Mouse (Mus musculus) neural tube, embryonic 12.5 days (tissue): Measurements from ENCODE around the gene Map4k5. TPM values are rescaled to one million over a fixed set of nuclear protein-coding genes. Genes with fewer than 3 reads are reported as not detected.

Experiments
- ATAC-seq: fragments of 200-750 bp; cut with Nextera tagmentation; 2 replicates; pipeline ENCODE4 v1.8.0; 2017; ENCODE audit warnings: low read depth, mild to moderate bottlenecking, moderate TSS enrichment, moderate library complexity; ENCODE audit not compliant: low FRiP score
- H3K27ac ChIP-seq: fragments of 300-500 bp; sonication (generic); 2 replicates; pipeline ENCODE4 v1.5.1; 2016
- H3K27me3 ChIP-seq: fragments of 300-500 bp; sonication (generic); replicated peaks from 2 replicates; pipeline ENCODE4 v1.6.1; 2016; ENCODE audit warnings: mild to moderate bottlenecking
- H3K36me3 ChIP-seq: fragments of 300-500 bp; sonication (generic); 2 replicates; pipeline ENCODE4 v1.6.1; 2016; ENCODE audit warnings: mild to moderate bottlenecking
- H3K4me1 ChIP-seq: fragments of 300-500 bp; sonication (generic); 2 replicates; pipeline ENCODE4 v1.6.1; 2016
- H3K4me2 ChIP-seq: fragments of 300-500 bp; sonication (generic); replicated peaks from 2 replicates; pipeline ENCODE4 v1.6.1; 2016; ENCODE audit warnings: mild to moderate bottlenecking
- H3K4me3 ChIP-seq: fragments of 300-500 bp; sonication (generic); 2 replicates; pipeline ENCODE4 v1.5.1; 2016
- H3K9ac ChIP-seq: fragments of 300-500 bp; sonication (generic); 2 replicates; pipeline ENCODE4 v1.6.1; 2016; ENCODE audit warnings: mild to moderate bottlenecking
- H3K9me3 ChIP-seq: fragments of 300-500 bp; sonication (generic); 2 replicates; pipeline ENCODE4 v1.6.1; 2016; ENCODE audit warnings: mild to moderate bottlenecking
- WGBS: fragments of 180-500 bp; shearing (Covaris S2); methylation state at CpG from one replicate; pipeline ENCODE4 v1.1.7; 2016; 5-methylcytosine and 5-hydroxymethylcytosine counted together
- polyA plus RNA-seq: library from polyadenylated mRNA; unstranded; fragments of >200 nt; fragmentation: Nextera tagmentation; extraction: Ambion mirVana; gene quantifications from 2 replicates; pipeline ENCODE4 v1.2.1, GENCODE M21; 2016

Map4k5 gene
- polyA plus RNA-seq, 1 experiment from 2014 or later: 44.6 TPM

GRCm38 (mm10) chr12:69776607-69777340, 116.2 kb downstream of the Map4k5 start:
- no peak overlapping the region for H3K27ac ChIP-seq
- H3K4me2 ChIP-seq: no peak overlapping the region
- no peaks in the 10 kb centered on the region for H3K4me1 ChIP-seq
- H3K9ac ChIP-seq: no peak overlapping the region
- no peak overlapping the region for H3K4me3 ChIP-seq
- ATAC-seq: no peak
- WGBS: 74% methylated on average over 11 of the region's 11 CpGs
- H3K27me3 ChIP-seq: no peaks in the 10 kb centered on the region
- no peaks in the 10 kb centered on the region for H3K36me3 ChIP-seq
- no peaks in the 10 kb centered on the region for H3K9me3 ChIP-seq

- WGBS: 88% methylated on average over 2 of the region's 2 CpGs
- no peak overlapping the region for H3K9ac ChIP-seq
- H3K4me3 ChIP-seq: no peak overlapping the region
Observed at GRCm38 (mm10) chr12:69768841-69769240, 124.2 kb downstream of the Map4k5 start.

GRCm38 (mm10) chr12:69767476-69768258, 125.3 kb downstream of the Map4k5 start:
- 0 out of 2 replicates have a peak, but pooled peaks have one; percentile 57 for ATAC-seq
- H3K27ac ChIP-seq: no peak overlapping the region
- H3K4me1 ChIP-seq: peaks cover 22% of the 10 kb centered on the region
- no peak overlapping the region for H3K4me3 ChIP-seq
- WGBS: 50% methylated on average over 9 of the region's 9 CpGs
- no peak overlapping the region for H3K4me2 ChIP-seq
- H3K9ac ChIP-seq: no peak overlapping the region
- no peaks in the 10 kb centered on the region for H3K9me3 ChIP-seq
- no peaks in the 10 kb centered on the region for H3K36me3 ChIP-seq
- H3K27me3 ChIP-seq: no peaks in the 10 kb centered on the region

More at GRCm38 (mm10) chr12:69768841-69769240, 124.2 kb downstream of the Map4k5 start:
- no peaks in the 10 kb centered on the region for H3K27me3 ChIP-seq
- no peak overlapping the region for H3K27ac ChIP-seq
- H3K9me3 ChIP-seq: no peaks in the 10 kb centered on the region
- peaks cover 22% of the 10 kb centered on the region for H3K4me1 ChIP-seq
- H3K4me2 ChIP-seq: no peak overlapping the region
- no peaks in the 10 kb centered on the region for H3K36me3 ChIP-seq
- no peak for ATAC-seq

- Histone ChIP-seq H3K9ac (no peak overlapping the region), H3K4me3 (no peak overlapping the region), H3K9me3 (no peaks in the 10 kb centered on the region), H3K36me3 (no peaks in the 10 kb centered on the region), H3K4me2 (no peak overlapping the region), H3K4me1 (peaks cover 22% of the 10 kb centered on the region), H3K27me3 (no peaks in the 10 kb centered on the region), H3K27ac (no peak overlapping the region)
- no peak for ATAC-seq
- WGBS: 69% methylated on average over 10 of the region's 10 CpGs
Observed at GRCm38 (mm10) chr12:69766185-69766904, 126.7 kb downstream of the Map4k5 start.

GRCm38 (mm10) chr12:69765543-69765942, 127.5 kb downstream of the Map4k5 start:
- Histone ChIP-seq H3K27me3 (no peaks in the 10 kb centered on the region), H3K9me3 (no peaks in the 10 kb centered on the region), H3K36me3 (no peaks in the 10 kb centered on the region), H3K4me1 (peaks cover 22% of the 10 kb centered on the region), H3K27ac (no peak overlapping the region), H3K4me3 (no peak overlapping the region), H3K9ac (no peak overlapping the region), H3K4me2 (no peak overlapping the region)
- 65% methylated on average over 9 of the region's 9 CpGs for WGBS
- ATAC-seq: peak; percentile 6; the same call in 1 of the 2 replicates

GRCm38 (mm10) chr12:69761603-69762002, 131.4 kb downstream of the Map4k5 start:
- Histone ChIP-seq H3K9me3 (no peaks in the 10 kb centered on the region), H3K27ac (no peak overlapping the region), H3K4me1 (peaks cover 27% of the 10 kb centered on the region), H3K36me3 (no peaks in the 10 kb centered on the region), H3K4me2 (no peak overlapping the region), H3K9ac (no peak overlapping the region), H3K27me3 (no peaks in the 10 kb centered on the region), H3K4me3 (no peak overlapping the region)
- 75% methylated on average over 2 of the region's 2 CpGs for WGBS
- ATAC-seq: no peak

GRCm38 (mm10) chr12:69760743-69761406, 132.1 kb downstream of the Map4k5 start:
- H3K4me3 ChIP-seq: no peak overlapping the region
- no peak overlapping the region for H3K9ac ChIP-seq
- 88% methylated on average over 20 of the region's 20 CpGs for WGBS
- H3K4me1 ChIP-seq: peaks cover 19% of the 10 kb centered on the region
- H3K27me3 ChIP-seq: no peaks in the 10 kb centered on the region
- no peaks in the 10 kb centered on the region for H3K9me3 ChIP-seq
- H3K36me3 ChIP-seq: no peaks in the 10 kb centered on the region
- ATAC-seq: no peak
- H3K4me2 ChIP-seq: no peak overlapping the region
- H3K27ac ChIP-seq: no peak overlapping the region

GRCm38 (mm10) chr12:69760014-69760413, 133.0 kb downstream of the Map4k5 start:
- ATAC-seq: no peak
- H3K4me2 ChIP-seq: no peak overlapping the region
- no peak overlapping the region for H3K27ac ChIP-seq
- H3K4me3 ChIP-seq: no peak overlapping the region
- H3K36me3 ChIP-seq: no peaks in the 10 kb centered on the region
- no peaks in the 10 kb centered on the region for H3K9me3 ChIP-seq
- H3K4me1 ChIP-seq: peaks cover 15% of the 10 kb centered on the region
- H3K27me3 ChIP-seq: no peaks in the 10 kb centered on the region
- WGBS: 52% methylated on average over 6 of the region's 6 CpGs
- H3K9ac ChIP-seq: no peak overlapping the region

- no peaks in the 10 kb centered on the region for H3K9me3 ChIP-seq
- no peak overlapping the region for H3K4me3 ChIP-seq
- H3K4me2 ChIP-seq: no peak overlapping the region
- no peaks in the 10 kb centered on the region for H3K36me3 ChIP-seq
- H3K9ac ChIP-seq: no peak overlapping the region
- ATAC-seq: peak; percentile 43; the same call in 1 of the 2 replicates
- H3K27me3 ChIP-seq: no peaks in the 10 kb centered on the region
- WGBS: 44% methylated on average over 7 of the region's 7 CpGs
- H3K27ac ChIP-seq: no peak overlapping the region
- H3K4me1 ChIP-seq: peaks cover 15% of the 10 kb centered on the region
Observed at GRCm38 (mm10) chr12:69759267-69759885, 133.6 kb downstream of the Map4k5 start.

- no peak overlapping the region for H3K27ac ChIP-seq
- peaks cover 15% of the 10 kb centered on the region for H3K4me1 ChIP-seq
- peak overlapping the region; percentile 57 for H3K4me2 ChIP-seq
- H3K9ac ChIP-seq: 0 out of 2 replicates have a peak overlapping the region, but pooled peaks have one; percentile 29
- H3K27me3 ChIP-seq: no peaks in the 10 kb centered on the region
- no peaks in the 10 kb centered on the region for H3K36me3 ChIP-seq
- no peaks in the 10 kb centered on the region for H3K9me3 ChIP-seq
- ATAC-seq: peak; percentile 55; the same call in 1 of the 2 replicates
- 12% methylated on average over 22 of the region's 22 CpGs for WGBS
- peak overlapping the region; percentile 5; the same call in 1 of the 2 replicates for H3K4me3 ChIP-seq
Observed at GRCm38 (mm10) chr12:69758221-69759185, 134.5 kb downstream of the Map4k5 start.
